Mouse (Mus musculus): ENCODE measurements around the gene Slc35b2.

DNA sequence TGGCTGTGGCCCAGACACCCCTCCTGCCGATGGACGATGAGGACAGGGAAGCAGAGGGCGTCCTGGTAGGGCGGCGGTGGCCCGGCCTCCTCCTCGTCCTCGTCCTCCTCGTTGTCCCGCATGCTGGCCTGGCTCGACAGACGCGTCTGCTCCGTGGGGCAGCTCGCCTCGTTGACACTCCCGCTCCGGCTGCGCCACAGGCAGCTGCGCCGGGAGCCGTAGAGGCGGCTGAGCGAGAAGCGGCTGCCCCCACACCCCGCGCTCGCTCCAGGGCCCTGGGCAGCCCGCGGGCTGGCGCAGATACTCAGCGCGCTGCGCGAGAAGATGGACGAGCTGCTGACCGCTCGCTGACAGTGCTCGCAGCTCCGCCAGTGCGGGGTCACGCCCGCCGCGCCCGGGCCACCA is 18.8 kb upstream of the Slc35b2 start:
- TF ChIP-seq CTCF (IDR thresholded peaks at IDR 0.05; ENCODE audit: low read depth) (no peak), EP300 (IDR thresholded peaks at IDR 0.05; ENCODE audit: low read depth) (no peak)
